Mouse (Mus musculus): ENCODE data around the gene Tsnaxip1.

Gene Tsnaxip1

GRCm38 (mm10) chr8:105826861-105827848 is at the start of gene Tsnaxip1, which contains the start of gene Ranbp10:
Gene Tsnaxip1 (plus strand): TSS chr8:105827731.
Gene Ranbp10 (minus strand): TSS chr8:105827350.
- peak; percentile 89 to 96 for DNase-seq (ENCODE audit: low spot score in 2 of 2)

GRCm38 (mm10) chr8:105777833-105778232 is 49.7 kb upstream of the Tsnaxip1 start:
- no peak for DNase-seq (ENCODE audit: low spot score in 2 of 2)

DNA sequence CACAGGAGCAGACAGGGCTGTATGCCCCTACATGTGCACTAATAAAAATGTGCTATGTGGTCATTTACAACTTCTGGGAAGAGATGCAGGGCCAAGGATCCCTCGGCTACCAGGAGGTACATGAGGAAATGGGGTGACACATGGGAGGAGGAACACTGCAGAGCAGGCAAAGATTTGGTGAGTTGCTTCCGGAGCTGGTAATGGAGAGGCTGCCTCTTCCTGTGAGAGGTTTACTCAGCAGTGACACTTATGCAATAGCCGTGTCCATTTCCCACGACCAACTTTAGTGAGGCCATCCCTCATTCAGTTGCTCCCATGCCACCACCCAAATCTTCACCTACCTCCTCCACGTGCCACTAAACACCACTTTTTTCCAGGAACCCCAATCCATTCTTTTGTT is 47.2 kb upstream of the Tsnaxip1 start:
- no peak for DNase-seq (ENCODE audit: low spot score in 2 of 2)

DNA sequence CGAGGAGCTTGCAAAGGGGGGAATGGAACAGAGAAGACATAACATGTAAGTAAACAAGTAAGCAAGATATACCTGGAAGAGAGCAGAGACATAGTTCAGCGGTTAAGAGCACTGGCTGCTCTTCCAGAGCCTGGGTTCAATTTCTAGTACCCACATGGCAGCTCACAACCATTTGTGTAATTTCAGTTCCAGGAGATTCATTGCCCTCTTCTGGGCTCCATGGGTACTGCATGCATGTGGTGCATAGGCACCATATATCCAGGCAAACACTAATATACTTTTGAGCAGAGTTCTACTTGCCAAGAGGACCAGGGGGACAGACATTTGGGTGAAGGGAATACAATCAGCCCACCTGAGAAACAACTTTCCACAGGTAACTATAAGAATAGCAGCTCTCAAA is 39.3 kb upstream of the Tsnaxip1 start:
- DNase-seq (ENCODE audit: low spot score in 2 of 2) = no peak

DNA sequence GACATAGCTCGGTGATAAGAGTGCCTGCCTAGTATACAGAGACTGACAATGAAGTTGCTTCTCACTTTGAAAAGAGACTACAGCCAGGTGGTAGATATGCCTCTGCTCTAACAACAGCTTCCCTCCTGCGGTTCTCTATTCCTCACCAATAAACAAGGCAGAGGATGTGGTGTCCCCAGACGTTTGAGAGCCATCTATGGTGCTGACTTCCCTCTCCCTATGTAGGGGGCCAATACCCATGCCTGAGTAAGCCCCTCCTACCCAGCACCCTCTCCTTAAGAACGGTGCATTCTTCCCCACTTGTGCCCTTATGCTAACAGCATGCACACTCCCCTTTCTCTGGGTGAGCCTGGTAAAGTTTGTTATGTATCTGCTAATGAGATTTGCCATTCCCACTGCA is 38.6 kb upstream of the Tsnaxip1 start:
- DNase-seq (ENCODE audit: low spot score in 2 of 2) = no peak

GRCm38 (mm10) chr8:105789626-105790025 is 37.9 kb upstream of the Tsnaxip1 start:
- no peak for DNase-seq (ENCODE audit: low spot score in 2 of 2)

DNA sequence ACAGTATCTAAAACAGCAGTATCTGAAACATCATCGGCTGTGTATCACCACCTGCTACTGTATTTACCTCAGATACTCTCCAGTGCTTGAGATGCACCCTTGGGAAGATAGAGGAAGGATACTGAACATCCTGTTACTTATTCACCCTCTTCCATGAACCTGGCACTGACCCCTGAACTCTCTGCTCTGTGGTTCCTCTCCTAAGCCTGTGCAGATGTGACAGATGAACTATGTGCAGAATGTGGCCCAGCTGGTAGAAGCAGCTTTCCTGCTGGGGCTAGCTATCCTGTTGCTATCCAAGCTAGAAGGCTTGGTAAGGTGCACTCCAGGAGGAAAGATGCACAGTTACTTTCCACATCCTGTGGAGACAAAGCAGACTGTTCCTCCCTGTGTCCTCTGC is 34.2 kb upstream of the Tsnaxip1 start:
- no peak for DNase-seq (ENCODE audit: low spot score in 2 of 2)

DNA sequence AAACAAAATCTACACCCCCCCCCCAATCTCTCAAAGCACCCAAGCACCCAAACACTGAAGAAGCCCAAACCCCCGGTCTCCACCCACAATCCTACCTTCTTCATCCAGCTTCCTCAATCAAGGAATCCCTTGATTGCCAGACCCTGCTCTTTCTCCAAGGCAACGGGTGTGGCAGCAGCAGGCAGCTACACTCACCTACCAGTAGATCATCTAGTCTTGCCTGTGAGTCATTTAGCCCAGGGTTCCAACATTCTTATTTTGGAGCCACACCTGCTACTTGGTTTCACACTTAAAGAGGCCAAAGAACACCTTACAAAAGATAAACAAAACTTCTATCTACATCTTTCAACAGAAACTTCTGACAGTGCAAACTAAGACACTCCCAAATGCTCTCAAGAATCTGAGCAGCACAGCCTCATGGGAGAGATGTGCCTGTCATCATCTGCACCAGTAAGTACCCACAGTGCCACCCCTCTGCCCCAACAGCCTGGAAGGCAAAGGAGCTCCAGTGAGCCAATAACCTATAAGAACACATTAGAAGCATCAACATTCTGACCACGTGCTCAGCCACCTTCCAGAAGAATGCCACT is 33.4 kb upstream of the Tsnaxip1 start:
- no peak for DNase-seq (ENCODE audit: low spot score in 2 of 2)

- DNase-seq (ENCODE audit: low spot score in 2 of 2) = no peak
These were observed 31.7 kb upstream of the Tsnaxip1 start for GRCm38 (mm10) chr8:105795785-105796184.

GRCm38 (mm10) chr8:105798408-105798807 is 29.1 kb upstream of the Tsnaxip1 start:
- DNase-seq (ENCODE audit: low spot score in 2 of 2) = no peak

DNA sequence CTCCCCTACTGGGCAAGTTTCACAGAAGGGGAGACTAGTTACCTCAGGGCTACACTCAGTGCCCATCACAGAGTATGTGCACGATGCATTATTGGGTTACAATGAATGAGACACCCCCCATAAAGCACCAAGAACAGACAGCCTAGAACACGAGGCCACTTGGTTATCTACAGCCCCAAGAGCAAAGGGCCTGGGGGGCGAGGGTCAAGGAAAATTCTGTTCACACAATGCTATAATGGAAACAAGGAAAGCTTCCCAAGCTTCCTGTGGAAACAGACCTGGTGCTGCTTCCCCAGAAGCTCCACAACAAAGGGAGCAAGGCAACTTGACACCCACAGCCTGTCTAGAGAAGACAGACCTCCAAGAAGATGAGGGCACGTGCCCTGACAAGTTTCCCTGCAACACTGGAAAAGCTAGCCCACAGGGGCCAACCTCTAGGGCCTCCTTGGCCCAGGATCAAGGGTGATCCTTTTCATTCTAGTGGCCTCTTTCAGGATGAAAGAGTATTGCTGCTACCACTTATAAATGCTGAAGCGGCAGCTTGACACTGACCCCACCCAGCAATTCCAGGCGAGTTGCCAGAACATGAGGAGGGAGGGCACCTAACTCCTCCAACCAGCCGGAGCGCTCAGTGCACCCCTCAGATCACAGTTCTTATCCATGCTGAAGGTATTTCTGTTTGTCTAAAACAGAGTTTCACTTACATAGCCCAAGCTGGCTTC is 28.3 kb upstream of the Tsnaxip1 start:
- peak; percentile 63 to 83 for DNase-seq (ENCODE audit: low spot score in 2 of 2)

- no peak for DNase-seq (ENCODE audit: low spot score in 2 of 2)
These were observed 26.2 kb upstream of the Tsnaxip1 start for GRCm38 (mm10) chr8:105801153-105801904.

DNA sequence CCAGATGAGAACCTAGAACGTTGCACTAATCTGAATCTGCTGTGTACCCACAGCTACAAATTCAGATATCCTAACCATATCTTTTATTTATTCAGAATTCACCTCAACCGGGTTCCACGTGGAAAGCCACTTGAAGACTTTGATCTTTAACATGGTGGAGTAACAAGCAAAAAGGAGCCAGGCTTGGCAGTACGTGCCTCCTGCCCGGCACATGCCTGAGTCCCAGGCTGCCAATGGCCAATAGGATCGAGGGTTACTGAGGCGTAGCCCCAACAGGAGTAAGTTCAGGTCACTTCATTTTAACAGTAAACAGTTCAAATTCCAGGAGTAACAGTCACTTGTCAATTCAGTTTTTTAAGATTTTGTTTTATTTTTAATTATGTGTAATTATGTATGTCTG is 22.7 kb upstream of the Tsnaxip1 start:
- no peak for DNase-seq (ENCODE audit: low spot score in 2 of 2)

- DNase-seq (ENCODE audit: low spot score in 2 of 2) = no peak
These were observed 22.2 kb upstream of the Tsnaxip1 start for GRCm38 (mm10) chr8:105805346-105805745.

DNA sequence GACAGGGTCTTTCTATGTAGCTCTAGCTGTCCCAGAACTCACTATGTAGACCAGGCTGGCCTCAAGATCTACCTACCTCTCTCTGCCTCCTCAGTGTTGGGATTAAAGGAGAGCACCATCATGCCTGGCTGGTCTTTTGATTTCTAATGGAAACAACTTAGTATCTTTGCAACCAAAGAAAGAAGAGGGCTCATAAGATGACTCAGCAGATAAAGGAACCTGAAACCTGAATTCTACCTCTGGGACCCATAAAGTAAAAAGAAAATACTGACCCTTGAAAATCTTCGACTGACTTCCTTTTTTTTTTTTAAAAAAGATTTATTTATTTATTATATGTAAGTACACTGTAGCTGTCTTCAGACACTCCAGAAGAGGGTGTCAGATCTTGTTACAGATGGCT is 21.6 kb upstream of the Tsnaxip1 start:
- no peak for DNase-seq (ENCODE audit: low spot score in 2 of 2)

DNA sequence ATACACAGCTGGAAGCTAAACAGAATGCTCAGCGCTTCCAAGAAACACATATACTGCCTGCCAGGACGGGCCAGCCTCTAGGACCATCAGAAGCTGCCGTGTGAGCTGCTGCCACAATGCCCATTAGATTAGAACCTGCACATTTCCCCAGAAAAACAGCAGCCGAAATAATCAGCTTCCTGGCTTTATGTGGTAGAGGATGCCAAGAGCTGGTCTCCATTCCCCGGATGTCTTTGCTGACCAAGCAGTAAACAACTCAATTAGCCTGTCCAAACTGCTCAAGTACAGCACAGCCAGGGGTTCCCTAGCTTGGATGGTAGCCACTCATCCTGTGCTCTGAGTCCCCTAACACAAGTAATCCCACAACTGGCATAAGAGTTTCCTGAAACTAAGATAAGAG is 19.8 kb upstream of the Tsnaxip1 start:
- no peak for DNase-seq (ENCODE audit: low spot score in 2 of 2)

DNA sequence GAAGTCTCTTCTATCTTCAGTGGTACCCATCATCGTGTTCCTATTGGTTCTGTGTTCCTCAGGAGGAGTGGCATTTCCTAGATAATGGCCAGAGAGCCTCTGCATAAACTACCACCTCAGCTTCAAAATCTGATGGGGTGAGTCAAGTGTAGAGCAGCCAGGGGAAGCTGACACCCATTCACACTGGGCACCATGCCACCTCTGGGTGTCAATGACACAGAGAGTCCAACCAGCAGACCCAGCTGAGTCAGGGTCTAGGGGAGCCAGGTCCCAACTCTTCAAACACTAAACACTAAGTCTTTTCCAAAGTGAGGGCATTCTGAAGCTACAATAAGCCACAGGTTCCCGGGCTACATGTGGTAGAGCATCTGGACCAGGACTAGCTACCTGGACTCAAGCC is 19.1 kb upstream of the Tsnaxip1 start:
- no peak for DNase-seq (ENCODE audit: low spot score in 2 of 2)

DNA sequence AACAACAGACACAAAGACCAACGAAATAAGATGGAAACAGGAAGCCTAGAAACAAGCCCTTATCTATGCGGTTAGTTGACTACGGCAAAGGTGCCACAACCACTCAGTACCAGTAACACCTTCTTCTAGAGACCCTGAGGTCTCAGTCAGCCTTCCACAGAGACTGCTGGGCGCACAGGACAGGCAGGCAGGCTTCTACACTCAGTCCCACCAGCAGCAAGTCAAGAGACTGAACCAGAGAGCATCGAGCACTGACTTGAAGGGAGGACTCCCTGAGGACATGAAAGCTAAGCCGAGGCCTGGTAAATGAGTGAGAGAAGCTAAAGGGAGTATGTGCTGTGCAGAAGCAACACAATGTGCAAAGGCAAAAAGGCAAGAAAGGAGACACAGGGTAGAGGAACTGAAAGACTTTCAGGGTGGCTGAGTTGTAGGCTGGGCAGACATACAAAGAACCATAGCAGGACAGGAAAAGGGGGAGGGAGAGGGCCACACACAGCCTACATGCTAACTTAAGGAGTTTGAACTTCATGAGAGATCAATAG is 17.2 kb upstream of the Tsnaxip1 start:
- DNase-seq (ENCODE audit: low spot score in 2 of 2) = no peak

DNA sequence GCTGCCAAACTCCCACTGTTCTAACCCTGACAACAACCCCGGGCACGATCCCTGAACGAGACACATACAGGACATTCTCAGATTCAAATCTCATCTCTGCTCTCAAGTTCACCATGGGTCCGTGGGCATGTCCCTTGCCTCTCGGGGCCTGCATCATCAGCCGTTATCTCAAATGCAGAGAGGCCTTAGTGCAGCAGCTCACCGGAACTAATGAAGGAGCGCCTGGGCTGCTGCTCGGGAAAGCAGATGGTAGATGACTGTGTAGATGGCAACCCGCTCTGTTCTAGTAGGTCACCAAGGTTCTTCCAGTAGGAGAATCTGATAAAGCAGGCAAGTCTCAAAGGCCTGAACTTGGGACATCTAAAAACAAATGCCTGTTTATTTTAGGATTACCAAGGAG is 16.5 kb upstream of the Tsnaxip1 start:
- DNase-seq (ENCODE audit: low spot score in 2 of 2) = no peak

GRCm38 (mm10) chr8:105811543-105811942 is 16.0 kb upstream of the Tsnaxip1 start:
- DNase-seq (ENCODE audit: low spot score in 2 of 2) = no peak

GRCm38 (mm10) chr8:105812511-105812910 is 15.0 kb upstream of the Tsnaxip1 start:
- no peak for DNase-seq (ENCODE audit: low spot score in 2 of 2)

Measured in urinary bladder, postnatal 36 days (tissue).